Mouse (Mus musculus) CH12.LX (cell line): Measurements from ENCODE around the gene Actn2. TPM values are rescaled to one million over a fixed set of nuclear protein-coding genes. Genes with fewer than 3 reads are reported as not detected.

Experiments used
- DNase-seq: peaks from one replicate; pipeline ENCODE4 v3.0.0-alpha.2; 2013; ENCODE audit errors: extremely low read depth
- H3K27ac ChIP-seq: 2 replicates; pipeline ENCODE4 v1.5.1; 2012; ENCODE audit warnings: low read depth, mild to moderate bottlenecking, control low read depth, moderate library complexity; ENCODE audit not compliant: insufficient read depth
- H3K27me3 ChIP-seq: replicated peaks from 2 replicates; pipeline ENCODE3; 2012; ENCODE audit warnings: inconsistent platforms
- H3K36me3 ChIP-seq, 2 experiments: replicated peaks in 1 of 2; 2 replicates each; pipeline versions ENCODE3 to v1.6.1; 2012; ENCODE audit warnings: inconsistent platforms in 1 of 2, low read length in 1 of 2, mild to moderate bottlenecking in 1 of 2, mixed read lengths in 1 of 2, moderate library complexity in 1 of 2; ENCODE audit not compliant: control insufficient read depth in 1 of 2, insufficient read depth in 1 of 2
- H3K4me1 ChIP-seq, 2 experiments: 2 replicates each; pipeline ENCODE4 v1.6.1; 2012; ENCODE audit warnings: inconsistent platforms in 1 of 2, moderate library complexity in 1 of 2; ENCODE audit not compliant: insufficient read depth in 2 of 2, control insufficient read depth in 1 of 2
- H3K4me2 ChIP-seq: 2 replicates; pipeline ENCODE4 v1.6.1; 2012; ENCODE audit warnings: low read depth, mild to moderate bottlenecking, control low read depth; ENCODE audit not compliant: poor library complexity, insufficient read depth, severe bottlenecking
- H3K4me3 ChIP-seq, 3 experiments: fragments of 150-350 bp in 1 of 3; sonication (generic) in 1 of 3; replicated peaks in 1 of 3; 2 replicates each; pipeline versions ENCODE3 to v1.5.1; 2011 to 2012; ENCODE audit warnings: low read depth in 2 of 3, low read length in 2 of 3, mild to moderate bottlenecking in 2 of 3, moderate library complexity in 2 of 3, control low read depth in 1 of 3, improper control_type of control experiment in 1 of 3, inconsistent platforms in 1 of 3, mixed read lengths in 1 of 3; ENCODE audit not compliant: poor library complexity in 1 of 3
- H3K79me2 ChIP-seq: replicated peaks from 2 replicates; pipeline ENCODE4 v1.6.1; 2012; ENCODE audit warnings: mild to moderate bottlenecking, moderate library complexity; ENCODE audit not compliant: control insufficient read depth, poor library complexity, insufficient read depth, severe bottlenecking; ENCODE audit errors: extremely low read depth
- H3K9ac ChIP-seq: 2 replicates; pipeline ENCODE4 v1.6.1; 2012; ENCODE audit warnings: low read depth, mild to moderate bottlenecking, control low read depth, moderate library complexity; ENCODE audit not compliant: insufficient read depth
- H3K9me3 ChIP-seq: replicated peaks from 2 replicates; pipeline ENCODE3; 2012; ENCODE audit warnings: low read length, inconsistent platforms, mixed read lengths
- CHD1 ChIP-seq: IDR thresholded peaks from 2 replicates; pipeline ENCODE4 v1.6.1; 2012; ENCODE audit warnings: low read depth, low read length, improper control_type of control experiment, inconsistent platforms
- CTCF ChIP-seq, 2 experiments: IDR thresholded peaks in 1 of 2; conservative IDR thresholded peaks in 1 of 2; 2 replicates each; pipeline ENCODE4 v1.5.1; 2011 to 2012; ENCODE audit warnings: low read depth in 2 of 2, low read length in 2 of 2, improper control_type of control experiment in 1 of 2, inconsistent platforms in 1 of 2, mild to moderate bottlenecking in 1 of 2, moderate library complexity in 1 of 2
- E2F4 ChIP-seq: IDR thresholded peaks from 2 replicates; pipeline ENCODE4 v1.6.1; 2011; ENCODE audit warnings: low read depth, low read length, improper control_type of control experiment; ENCODE audit not compliant: insufficient replicate concordance
- ELF1 ChIP-seq: IDR thresholded peaks from 2 replicates; pipeline ENCODE4 v1.6.1; 2014; ENCODE audit warnings: low read depth, mild to moderate bottlenecking, inconsistent platforms, low read length, improper control_type of control experiment
- ETS1 ChIP-seq: conservative IDR thresholded peaks from 2 replicates; pipeline ENCODE4 v1.6.1; 2012; ENCODE audit warnings: low read depth, mild to moderate bottlenecking, inconsistent platforms, low read length, improper control_type of control experiment, moderate library complexity
- GABPA ChIP-seq: IDR thresholded peaks from 2 replicates; pipeline ENCODE4 v1.6.1; 2012; ENCODE audit warnings: low read depth, low read length, improper control_type of control experiment, inconsistent platforms; ENCODE audit not compliant: insufficient replicate concordance
- HCFC1 ChIP-seq: IDR thresholded peaks from 2 replicates; pipeline ENCODE4 v1.6.1; 2012; ENCODE audit warnings: low read depth, mild to moderate bottlenecking, inconsistent platforms, low read length, improper control_type of control experiment
- JUN ChIP-seq: IDR thresholded peaks from 2 replicates; pipeline ENCODE4 v1.6.1; 2011; ENCODE audit warnings: low read depth, mild to moderate bottlenecking, low read length, improper control_type of control experiment, moderate library complexity; ENCODE audit not compliant: insufficient read depth
- JUND ChIP-seq: conservative IDR thresholded peaks from 2 replicates; pipeline ENCODE4 v1.6.1; 2011; ENCODE audit warnings: low read depth, low read length, improper control_type of control experiment
- KAT2A ChIP-seq: IDR thresholded peaks from 2 replicates; pipeline ENCODE4 v1.6.1; 2012; ENCODE audit warnings: low read length, improper control_type of control experiment, inconsistent platforms; ENCODE audit not compliant: insufficient replicate concordance
- MAX ChIP-seq: IDR thresholded peaks from 2 replicates; pipeline ENCODE4 v1.6.1; 2011; ENCODE audit warnings: low read length, improper control_type of control experiment
- MAZ ChIP-seq: IDR thresholded peaks from 2 replicates; pipeline ENCODE4 v1.6.1; 2012; ENCODE audit warnings: low read depth, mild to moderate bottlenecking, inconsistent platforms, low read length, improper control_type of control experiment, moderate library complexity
- MXI1 ChIP-seq: IDR thresholded peaks from 2 replicates; pipeline ENCODE4 v1.6.1; 2011; ENCODE audit warnings: mild to moderate bottlenecking, low read depth, low read length, improper control_type of control experiment
- MYC ChIP-seq: IDR thresholded peaks from 2 replicates; pipeline ENCODE4 v1.6.1; 2011; ENCODE audit warnings: low read depth, mild to moderate bottlenecking, improper control_type of control experiment, low read length
- NELFE ChIP-seq: IDR thresholded peaks from 2 replicates; pipeline ENCODE4 v1.6.1; 2011; ENCODE audit warnings: low read depth, low read length, improper control_type of control experiment
- NRF1 ChIP-seq: IDR thresholded peaks from 2 replicates; pipeline ENCODE4 v1.6.1; 2014; ENCODE audit warnings: low read depth, mild to moderate bottlenecking, inconsistent platforms, low read length, improper control_type of control experiment, moderate library complexity
- POLR2A ChIP-seq: IDR thresholded peaks from 2 replicates; pipeline ENCODE4 v1.6.1; 2011; ENCODE audit warnings: low read depth, mild to moderate bottlenecking, improper control_type of control experiment, low read length
- RAD21 ChIP-seq: IDR thresholded peaks from 2 replicates; pipeline ENCODE4 v1.6.1; 2011; ENCODE audit warnings: low read depth, mild to moderate bottlenecking, low read length, improper control_type of control experiment, moderate library complexity
- SIN3A ChIP-seq: IDR thresholded peaks from 2 replicates; pipeline ENCODE4 v1.6.1; 2012; ENCODE audit warnings: low read length, improper control_type of control experiment, inconsistent platforms
- SMC3 ChIP-seq: IDR thresholded peaks from 2 replicates; pipeline ENCODE4 v1.6.1; 2011; ENCODE audit warnings: low read depth, low read length, improper control_type of control experiment
- TBP ChIP-seq: conservative IDR thresholded peaks from 2 replicates; pipeline ENCODE4 v1.6.1; 2011; ENCODE audit warnings: low read depth, low read length, improper control_type of control experiment
- USF2 ChIP-seq: conservative IDR thresholded peaks from 2 replicates; pipeline ENCODE4 v1.6.1; 2011; ENCODE audit warnings: low read depth, low read length, improper control_type of control experiment
- ZC3H11A ChIP-seq: IDR thresholded peaks from 2 replicates; pipeline ENCODE4 v1.6.1; 2012; ENCODE audit warnings: low read depth, mild to moderate bottlenecking, inconsistent platforms, low read length, improper control_type of control experiment
- ZKSCAN1 ChIP-seq: IDR thresholded peaks from 2 replicates; pipeline ENCODE4 v1.6.1; 2012; ENCODE audit warnings: low read depth, inconsistent platforms, low read length, improper control_type of control experiment, borderline replicate concordance
- ZMIZ1 ChIP-seq: IDR thresholded peaks from 2 replicates; pipeline ENCODE4 v1.6.1; 2012; ENCODE audit warnings: low read depth, mild to moderate bottlenecking, inconsistent platforms, low read length, improper control_type of control experiment
- ZNF384 ChIP-seq: IDR thresholded peaks from 2 replicates; pipeline ENCODE4 v1.6.1; 2012; ENCODE audit warnings: low read depth, low read length, improper control_type of control experiment, inconsistent platforms
- dilution Hi-C: fragments of 300-500 bp; cut with MboI; formaldehyde crosslinking; loops from 2 replicates; pipeline ENCODE4 v1.14.3; 2020; ENCODE audit warnings: low sequenced_read_pairs; ENCODE audit not compliant: extremely low pct_unique_long_range_greater_than_20kb, extremely low pct_ligation_motif_present
- in situ Hi-C: fragments of 300-500 bp; cut with MboI; formaldehyde crosslinking; loops from 3 replicates; pipeline ENCODE4 v1.14.3; 2019; ENCODE audit warnings: low sequenced_read_pairs, low pct_ligation_motif_present, low pct_unique_long_range_greater_than_20kb, mixed read lengths
- polyA plus RNA-seq: library from polyadenylated mRNA; unstranded; fragments of >175 nt; gene quantifications from 2 replicates; pipeline ENCODE4 v1.2.1, GENCODE M21; 2012; ENCODE audit warnings: low read depth; ENCODE audit not compliant: insufficient read length
- total RNA-seq, 2 experiments: library from RNA; depleted of rRNA; stranded (reverse); fragments of 300-350 nt in 1 of 2; fragments of >200 nt in 1 of 2; gene quantifications; 2 replicates each; pipeline ENCODE4 v1.2.3; 2012 to 2014

Gene Actn2
- total and polyA plus RNA-seq, 3 experiments = not detected

DNA sequence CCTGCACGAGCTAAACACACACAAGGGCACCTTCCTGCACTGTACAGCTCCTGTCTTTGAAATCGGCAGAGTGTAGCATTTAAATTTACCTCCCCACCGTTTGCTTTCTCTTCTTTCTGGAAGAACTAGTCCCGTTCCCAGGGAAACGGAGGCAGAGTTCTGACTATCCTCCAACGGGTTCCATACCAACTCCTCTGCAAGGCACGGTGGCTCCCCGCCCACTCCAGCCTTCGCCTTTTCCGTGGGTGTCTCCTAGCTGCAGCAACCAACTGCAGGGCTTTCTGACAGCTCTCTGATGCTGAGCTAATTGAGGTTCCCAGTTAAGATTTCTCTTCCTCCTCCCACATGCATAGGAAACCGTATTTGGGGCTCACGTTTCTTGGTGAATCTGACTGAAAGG is 6.5 kb downstream of the Actn2 start:
- no peaks in the 10 kb centered on the region for H3K36me3 ChIP-seq
- no peaks in the 10 kb centered on the region for H3K9me3 ChIP-seq
- no peak overlapping the region for H3K4me3 ChIP-seq
- no peak overlapping the region for H3K4me2 ChIP-seq
- H3K27me3 ChIP-seq = no peaks in the 10 kb centered on the region
- H3K27ac ChIP-seq = no peak overlapping the region
- no peak overlapping the region for H3K9ac ChIP-seq
- no peak for DNase-seq
- H3K4me1 ChIP-seq = peaks cover 9 to 12% of the 10 kb centered on the region in 2 experiments; a peak in 3 of 4 replicates
- dilution Hi-C loops = no loop called here
- H3K79me2 ChIP-seq = no peaks in the 10 kb centered on the region
- TF ChIP-seq POLR2A (no peak), ZNF384 (no peak), RAD21 (no peak), SMC3 (no peak), MAX (no peak), GABPA (no peak), KAT2A (no peak), ZKSCAN1 (no peak), E2F4 (no peak), MXI1 (no peak), ZMIZ1 (no peak)
- TF ChIP-seq, all 38 proteins: peak for 0
- in situ Hi-C loops = no loop called here

GRCm38 (mm10) chr13:12331528-12331927 is 9.0 kb downstream of the Actn2 start:
- in situ Hi-C loops (no loop called here), dilution Hi-C loops (no loop called here)
- no peaks in the 10 kb centered on the region for H3K36me3 ChIP-seq
- peaks cover 9 to 12% of the 10 kb centered on the region in 2 experiments; a peak in 3 of 4 replicates for H3K4me1 ChIP-seq
- H3K4me3 ChIP-seq = peak overlapping the region in 1 of 3 experiments; percentile 36
- DNase-seq = no peak
- no peaks in the 10 kb centered on the region for H3K9me3 ChIP-seq
- H3K4me2 ChIP-seq = no peak overlapping the region
- TF ChIP-seq MAZ (no peak), USF2 (no peak), ETS1 (no peak), NELFE (no peak), JUND (no peak), CTCF (conservative IDR thresholded peaks at IDR 0.05 in 1 of 2, IDR thresholded peaks at IDR 0.05 in 1 of 2; ENCODE audit: low read depth in 2 of 2, low read length in 2 of 2) (no peak), ZKSCAN1 (no peak), JUN (no peak), TBP (no peak), MYC (no peak), SMC3 (no peak), ELF1 (no peak), CHD1 (no peak), HCFC1 (no peak), GABPA (no peak), NRF1 (no peak), ZC3H11A (no peak), SIN3A (no peak)
- H3K79me2 ChIP-seq = no peaks in the 10 kb centered on the region
- H3K27me3 ChIP-seq = no peaks in the 10 kb centered on the region
- H3K27ac ChIP-seq = no peak overlapping the region
- no peak overlapping the region for H3K9ac ChIP-seq
